Mouse (Mus musculus) intestine, postnatal 0 days (tissue): Measurements from ENCODE around the gene Tmem88. TPM values are rescaled to one million over a fixed set of nuclear protein-coding genes. Genes with fewer than 3 reads are reported as not detected.
A peak's percentile ranks its signal among the peaks of the same experiment; 100 is the strongest.

Source experiments
- ATAC-seq: fragments of 200-750 bp; cut with Nextera tagmentation; 2 replicates; pipeline ENCODE4 v1.8.0; 2017; ENCODE audit warnings: mild to moderate bottlenecking, moderate TSS enrichment, moderate library complexity
- H3K27ac ChIP-seq: fragments of 300-500 bp; sonication (generic); 2 replicates; pipeline ENCODE4 v1.5.1; 2014; ENCODE audit warnings: mild to moderate bottlenecking, low read depth, low read length, moderate library complexity
- H3K27me3 ChIP-seq: fragments of 300-500 bp; sonication (generic); replicated peaks from 2 replicates; pipeline ENCODE4 v1.6.1; 2014; ENCODE audit warnings: low read length, mixed read lengths; ENCODE audit not compliant: control insufficient read depth, insufficient read depth
- H3K36me3 ChIP-seq: fragments of 300-500 bp; sonication (generic); 2 replicates; pipeline ENCODE4 v1.6.1; 2014; ENCODE audit warnings: mild to moderate bottlenecking, moderate library complexity; ENCODE audit not compliant: control insufficient read depth, insufficient read depth
- H3K4me1 ChIP-seq: fragments of 300-500 bp; sonication (generic); replicated peaks from 2 replicates; pipeline ENCODE4 v1.6.1; 2014; ENCODE audit warnings: antibody characterized with exemption, low read length, mixed read lengths; ENCODE audit not compliant: control insufficient read depth, insufficient read depth
- H3K4me2 ChIP-seq: fragments of 300-500 bp; sonication (generic); replicated peaks from 2 replicates; pipeline ENCODE4 v1.6.1; 2014; ENCODE audit warnings: low read depth, mild to moderate bottlenecking, moderate library complexity
- H3K4me3 ChIP-seq: fragments of 300-500 bp; sonication (generic); 2 replicates; pipeline ENCODE4 v1.5.1; 2014; ENCODE audit warnings: low read depth, low read length
- H3K9ac ChIP-seq: fragments of 300-500 bp; sonication (generic); 2 replicates; pipeline ENCODE4 v1.6.1; 2014; ENCODE audit warnings: mild to moderate bottlenecking, low read depth, low read length
- H3K9me3 ChIP-seq: fragments of 300-500 bp; sonication (generic); 2 replicates; pipeline ENCODE4 v1.6.1; 2016; ENCODE audit warnings: mixed run types; ENCODE audit not compliant: control insufficient read depth
- CTCF ChIP-seq: sonication (generic); IDR thresholded peaks from 2 replicates; pipeline ENCODE4 v1.5.1; 2016; ENCODE audit warnings: low read depth, mild to moderate bottlenecking, control low read depth, antibody characterized with exemption, moderate library complexity
- WGBS: fragments of 180-500 bp; shearing (Covaris S2); extraction: QIAGEN DNeasy Blood & Tissue Kit; methylation state at CpG from one replicate; pipeline ENCODE4 v1.1.7; 2014; 5-methylcytosine and 5-hydroxymethylcytosine counted together
- polyA plus RNA-seq: library from polyadenylated mRNA; unstranded; fragments of >200 nt; fragmentation: Nextera tagmentation; extraction: Ambion mirVana; gene quantifications from 2 replicates; pipeline ENCODE4 v1.2.1, GENCODE M21; 2015

Tmem88 gene
- polyA plus RNA-seq, 1 experiment from 2014 or later, result 24.9 TPM

DNA sequence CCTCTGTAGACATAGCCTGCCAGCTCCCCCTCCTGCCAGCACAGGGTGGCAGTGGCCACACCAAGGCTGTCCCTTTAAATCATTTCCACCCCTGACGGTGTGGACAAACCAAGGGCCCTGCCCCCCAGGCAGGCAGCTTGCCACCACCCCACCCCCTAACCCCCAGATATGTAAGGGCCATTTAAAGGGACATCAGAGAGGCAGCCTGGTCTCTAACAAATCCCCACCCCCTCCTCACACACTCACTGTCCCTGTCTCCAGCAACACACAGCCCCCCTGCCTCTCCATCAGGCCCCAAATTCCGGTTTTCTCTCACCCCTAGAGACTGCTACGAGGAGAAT, 17.3 kb upstream of the Tmem88 start:
- 6% methylated on average over 3 of the region's 3 CpGs for WGBS
- H3K4me3 ChIP-seq, result peak overlapping the region; percentile 47
- peak overlapping the region; percentile 86 for H3K4me2 ChIP-seq
- H3K9ac ChIP-seq, result peak overlapping the region; percentile 60
- peak overlapping the region; percentile 93 for H3K27ac ChIP-seq
- no peaks in the 10 kb centered on the region for H3K27me3 ChIP-seq
- no peaks in the 10 kb centered on the region; the same call in 1 of the 2 replicates for H3K36me3 ChIP-seq
- H3K4me1 ChIP-seq, result peaks cover 16% of the 10 kb centered on the region
- peak; percentile 42; the same call in 1 of the 2 replicates for TF ChIP-seq CTCF
- ATAC-seq, result no peak
- H3K9me3 ChIP-seq, result no peaks in the 10 kb centered on the region

DNA sequence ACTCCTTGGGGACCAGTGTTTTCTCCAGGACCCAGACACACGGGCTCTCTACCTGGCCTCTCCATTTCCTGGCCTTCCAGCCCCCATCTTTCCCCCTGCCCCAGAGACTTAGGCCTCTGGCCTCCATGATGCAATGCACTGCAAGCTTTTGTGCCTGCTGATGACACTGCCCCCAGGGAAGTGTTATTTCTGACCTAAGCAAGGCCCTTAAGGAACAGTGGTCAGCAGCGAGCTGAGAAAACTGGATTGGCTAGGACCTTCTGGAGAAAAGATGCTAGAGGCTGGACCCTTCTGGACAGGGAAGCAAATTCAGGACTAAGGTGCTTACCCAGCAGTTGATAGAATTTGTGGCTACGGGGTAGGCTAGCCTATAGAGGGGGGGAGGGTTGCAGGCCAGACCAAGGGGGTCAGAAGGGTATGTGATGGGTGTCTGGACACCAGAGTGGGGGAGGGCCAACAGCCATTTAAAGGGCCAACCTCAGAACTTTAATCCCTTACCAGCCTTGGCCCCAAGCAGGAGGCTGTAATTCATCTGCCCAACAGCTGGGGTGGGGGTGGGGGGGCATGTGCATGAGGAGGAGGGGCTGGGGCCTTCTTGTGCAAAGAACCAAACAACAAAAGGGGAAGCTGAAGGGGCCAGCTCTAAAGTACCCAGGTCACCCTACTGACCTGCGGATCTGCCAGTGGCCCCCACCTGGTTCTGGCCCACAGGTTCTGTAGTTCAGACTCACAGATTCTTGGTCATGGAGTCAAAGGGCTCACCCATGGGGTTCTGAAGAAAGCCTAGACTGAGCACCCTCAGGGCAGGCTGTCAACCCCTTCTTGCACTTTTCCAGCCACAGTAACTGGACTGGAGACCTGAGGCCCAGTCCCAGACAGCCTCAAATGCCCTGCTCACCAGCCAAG, 16.6 kb upstream of the Tmem88 start:
- H3K27ac ChIP-seq, result peak overlapping the region; percentile 93
- no peaks in the 10 kb centered on the region for H3K27me3 ChIP-seq
- WGBS, result 24% methylated on average over 4 of the region's 4 CpGs
- H3K9ac ChIP-seq, result peak overlapping the region; percentile 60
- H3K36me3 ChIP-seq, result no peaks in the 10 kb centered on the region; the same call in 1 of the 2 replicates
- peaks cover 16% of the 10 kb centered on the region for H3K4me1 ChIP-seq
- TF ChIP-seq CTCF, result no peak
- no peaks in the 10 kb centered on the region for H3K9me3 ChIP-seq
- no peak for ATAC-seq
- H3K4me3 ChIP-seq, result peak overlapping the region; percentile 47
- H3K4me2 ChIP-seq, result peak overlapping the region; percentile 86

DNA sequence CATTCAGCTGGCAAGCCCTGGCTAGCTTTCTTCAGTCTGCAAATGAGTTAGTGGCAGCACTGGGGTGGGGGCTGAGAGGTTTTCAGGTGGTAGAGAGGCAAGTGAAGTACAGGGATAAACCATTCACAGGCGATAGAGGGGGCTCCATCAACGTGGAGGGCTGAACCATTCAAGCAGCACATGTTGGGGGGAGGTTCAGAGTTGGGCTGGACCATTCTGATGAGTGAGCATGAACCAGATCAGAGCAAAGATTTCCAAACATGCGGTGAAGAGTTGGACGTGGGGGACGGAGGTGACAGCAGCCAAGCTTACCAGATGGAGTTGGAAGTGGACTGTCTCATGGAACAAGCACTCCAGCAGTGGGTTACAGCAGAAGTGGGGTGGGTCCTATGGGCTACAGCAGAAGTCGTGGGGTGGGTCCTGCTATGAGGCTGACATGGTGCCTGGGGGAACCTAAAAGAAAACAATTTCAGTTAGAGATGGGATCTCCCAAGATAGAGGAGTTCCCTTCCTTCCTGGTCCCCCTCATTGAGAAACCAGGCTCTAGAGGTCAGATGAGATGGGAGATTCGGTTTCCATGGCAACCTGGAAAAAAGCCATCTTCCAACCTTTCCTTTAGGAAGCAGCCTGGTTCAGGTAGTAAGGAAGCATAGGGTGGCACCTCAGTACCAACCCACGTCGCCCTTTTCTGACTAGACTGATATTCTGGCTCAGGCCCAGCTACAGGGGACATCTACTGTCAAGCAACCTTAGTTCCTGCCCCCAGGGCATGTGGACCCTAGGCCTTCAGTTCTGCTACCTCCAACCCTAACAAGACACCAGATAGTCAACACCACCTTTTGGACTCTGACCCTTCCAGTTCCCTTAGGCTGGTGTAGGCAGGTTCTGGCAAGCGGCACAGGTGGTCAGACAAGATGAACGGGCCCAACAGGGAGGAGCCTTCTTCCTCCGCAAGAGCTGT, 15.5 kb upstream of the Tmem88 start, which contains the start of gene Kdm6b:
Kdm6b (minus strand) TSS at position 455 of the 961 bp plus-strand sequence.
- peaks cover 16% of the 10 kb centered on the region for H3K4me1 ChIP-seq
- H3K4me2 ChIP-seq, result peak within 1 kb of the TSS; percentile 86
- peak within 1 kb of the TSS; percentile 7; the same call in 1 of the 2 replicates for H3K9ac ChIP-seq

DNA sequence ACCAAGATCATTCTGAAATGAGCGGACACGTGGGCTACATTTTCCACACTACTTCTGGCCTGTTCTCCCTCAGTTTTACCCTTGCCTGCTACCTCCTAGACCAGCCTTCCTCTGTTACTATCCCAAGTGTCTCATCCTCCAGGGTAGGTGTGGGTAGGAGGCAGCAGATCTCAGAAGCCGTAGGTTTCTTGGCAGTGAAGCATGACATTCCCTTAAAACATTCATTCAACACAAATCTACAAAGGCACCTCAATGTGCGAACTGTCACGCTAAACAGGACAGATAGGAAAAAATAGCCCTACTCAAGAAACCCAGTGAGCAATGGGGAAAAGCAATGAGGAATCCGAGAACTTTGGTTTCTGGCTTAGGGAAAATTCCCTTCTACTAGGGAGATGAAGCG, 14.5 kb upstream of the Tmem88 start:
- no peak for ATAC-seq
- peaks cover 16% of the 10 kb centered on the region for H3K4me1 ChIP-seq
- no peak overlapping the region for H3K4me3 ChIP-seq
- H3K4me2 ChIP-seq, result no peak overlapping the region; the same call in 1 of the 2 replicates
- no peak for TF ChIP-seq CTCF
- no peaks in the 10 kb centered on the region for H3K27me3 ChIP-seq
- H3K9me3 ChIP-seq, result no peaks in the 10 kb centered on the region
- H3K27ac ChIP-seq, result peak overlapping the region; percentile 98
- H3K36me3 ChIP-seq, result peaks cover 5% of the 10 kb centered on the region
- no peak overlapping the region for H3K9ac ChIP-seq
- WGBS, result 56% methylated on average over 7 of the region's 7 CpGs

More for the DNA sequence above, 15.5 kb upstream of the Tmem88 start, which contains the start of gene Kdm6b:
- Histone ChIP-seq H3K36me3 (no peaks in the 10 kb centered on the region; the same call in 1 of the 2 replicates), H3K9me3 (no peaks in the 10 kb centered on the region), H3K27ac (peak within 1 kb of the TSS; percentile 98), H3K27me3 (no peaks in the 10 kb centered on the region), H3K4me3 (peak within 1 kb of the TSS; percentile 7; the same call in 1 of the 2 replicates)
- WGBS, result 26% methylated on average over 12 of the region's 12 CpGs
- peak; percentile 35; the same call in 1 of the 2 replicates for TF ChIP-seq CTCF
- ATAC-seq, result no peak

DNA sequence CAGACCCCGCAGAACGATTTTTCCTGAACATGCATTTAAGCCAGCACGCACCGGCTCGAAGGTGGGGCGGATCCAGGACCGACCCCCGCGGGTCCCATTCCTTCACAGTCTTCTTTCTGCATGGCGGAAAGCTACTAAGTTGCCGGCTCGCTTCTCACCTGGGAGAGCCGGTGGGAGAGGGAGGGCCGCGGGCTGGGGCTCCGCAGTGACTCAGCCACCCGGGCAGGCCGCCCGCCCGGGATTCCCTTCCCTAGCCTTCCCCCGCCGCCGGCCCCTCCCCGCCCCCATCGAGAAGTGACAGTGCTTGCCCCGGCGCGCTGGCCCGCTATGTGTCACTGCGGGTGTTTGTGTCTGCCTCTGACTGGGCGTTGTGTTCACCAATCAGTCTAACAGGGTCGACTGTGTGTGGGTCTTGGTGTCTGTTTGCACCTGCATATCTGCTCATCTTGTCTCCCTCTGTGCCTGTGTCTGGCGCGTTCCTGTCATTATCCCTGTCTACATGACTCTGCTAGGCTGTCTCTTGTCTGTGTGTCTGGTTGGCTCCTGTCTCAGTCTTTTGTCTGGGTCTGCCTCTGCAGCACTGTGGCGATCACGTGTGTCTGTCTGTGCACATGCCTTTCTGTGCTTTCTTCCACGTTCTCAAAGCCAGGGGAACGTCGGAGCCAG, 13.6 kb upstream of the Tmem88 start:
- TF ChIP-seq CTCF, result no peak; the same call in 1 of the 2 replicates
- Histone ChIP-seq H3K9ac (peak overlapping the region; percentile 90), H3K4me3 (peak overlapping the region; percentile 80), H3K4me1 (peaks cover 13% of the 10 kb centered on the region), H3K4me2 (peak overlapping the region; percentile 78), H3K36me3 (peaks cover 14% of the 10 kb centered on the region), H3K27me3 (no peaks in the 10 kb centered on the region), H3K9me3 (no peaks in the 10 kb centered on the region), H3K27ac (peak overlapping the region; percentile 98)
- peak; percentile 39 for ATAC-seq
- WGBS, result under 1% methylated on average over 38 of the region's 39 CpGs
